Mouse (Mus musculus) heart, adult 2 months (tissue): ENCODE data around the gene BC107364.

ENCODE experiments used
- CTCF ChIP-seq: fragments of 200-600 bp; IDR thresholded peaks from 2 replicates; pipeline ENCODE4 v1.8.1; 2022; ENCODE audit warnings: antibody characterized with exemption, mild to moderate bottlenecking, moderate library complexity
- POLR2A ChIP-seq: fragments of 200-500 bp; IDR thresholded peaks from 2 replicates; pipeline ENCODE4 v1.6.1; 2011; ENCODE audit warnings: mild to moderate bottlenecking, low read depth, low read length, control low read depth; ENCODE audit not compliant: insufficient read depth

DNA sequence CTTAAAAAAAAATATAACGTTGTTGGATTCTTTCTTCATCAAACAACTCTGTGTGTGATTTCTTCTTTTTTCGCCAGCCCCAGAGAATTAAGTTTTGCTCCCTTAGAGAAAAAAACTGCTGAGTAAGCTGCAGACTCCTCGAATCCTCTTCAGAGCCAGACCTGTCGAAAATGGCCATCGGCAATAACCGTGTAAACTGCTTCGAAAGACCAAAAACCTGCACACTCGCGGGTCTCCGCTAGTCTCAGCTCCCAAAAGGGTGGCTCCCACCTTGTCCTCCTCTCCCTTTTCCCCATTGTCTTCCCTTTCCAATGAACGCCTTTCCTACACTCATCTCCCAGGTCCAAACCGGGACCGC lies 50.7 kb downstream of the BC107364 start:
- TF ChIP-seq CTCF (no peak), POLR2A (no peak)
